Mouse (Mus musculus) adrenal gland, adult 2 months (tissue): ENCODE measurements at regions not wholly inside any gene's neighbourhood (a gene's known extent, or its start where the extent isn't known, plus 50 kb on each side); places are given as distances from the start of the nearest gene placed in this dataset.

ENCODE experiments used
- DNase-seq: peaks from one replicate; pipeline ENCODE4 v3.0.0; 2021

- no peak for DNase-seq
Measured at GRCm38 (mm10) chr13:39702621-39703020, 658.6 kb downstream of the Ofcc1 start.

GRCm38 (mm10) chr13:39691291-39692024 is 669.8 kb downstream of the Ofcc1 start:
- DNase-seq: no peak

GRCm38 (mm10) chr13:39664548-39664947 is 696.7 kb downstream of the Ofcc1 start:
- no peak for DNase-seq

GRCm38 (mm10) chr13:39649457-39649856 is 688.8 kb upstream of the Slc35b3 start:
- DNase-seq: no peak

- peak; percentile 3 for DNase-seq
Measured at GRCm38 (mm10) chr13:39647367-39647766, 686.7 kb upstream of the Slc35b3 start.

- no peak for DNase-seq
Measured at GRCm38 (mm10) chr13:39631506-39632132, 670.9 kb upstream of the Slc35b3 start.
